Mouse (Mus musculus): ENCODE measurements around the gene Dydc1. TPM values are rescaled to one million over a fixed set of nuclear protein-coding genes. Genes with fewer than 3 reads are reported as not detected.

Dydc1 gene
- polyA plus RNA-seq, 1 experiment from 2014 or later = not detected

- ATAC-seq (no peak), DNase-seq (ENCODE audit: low read depth, low spot score) (no peak)
- in situ Hi-C loops (cut with MboI; ENCODE audit: low pct_unique_long_range_greater_than_20kb) = no loop called here
- peaks cover 37% of the 10 kb centered on the region for H3K27me3 ChIP-seq
- ChIA-PET CTCF (interaction anchor here (0.7 kb wide), 1 partner anchor 10 kb away, joined by 3 read pairs; no protein-coding TSS in a partner anchor), POLR2A (no interaction called here)
- no peak for TF ChIP-seq CTCF (IDR thresholded peaks at IDR 0.05)
Measured at GRCm38 (mm10) chr14:41096296-41096860, 23.7 kb downstream of the Dydc1 start.

- no peak for TF ChIP-seq CTCF (IDR thresholded peaks at IDR 0.05)
- peaks cover 53% of the 10 kb centered on the region for H3K27me3 ChIP-seq
- POLR2A ChIA-PET = no interaction called here
- in situ Hi-C loops (cut with MboI; ENCODE audit: low pct_unique_long_range_greater_than_20kb) = no loop called here
- ATAC-seq (no peak), DNase-seq (ENCODE audit: low read depth, low spot score) (no peak)
- CTCF ChIA-PET = interaction anchor here (1.1 kb wide), 1 partner anchor 29 kb away, joined by 4 read pairs; no protein-coding TSS in a partner anchor
Measured at GRCm38 (mm10) chr14:41098726-41099125, 26.0 kb downstream of the Dydc1 start.

DNA sequence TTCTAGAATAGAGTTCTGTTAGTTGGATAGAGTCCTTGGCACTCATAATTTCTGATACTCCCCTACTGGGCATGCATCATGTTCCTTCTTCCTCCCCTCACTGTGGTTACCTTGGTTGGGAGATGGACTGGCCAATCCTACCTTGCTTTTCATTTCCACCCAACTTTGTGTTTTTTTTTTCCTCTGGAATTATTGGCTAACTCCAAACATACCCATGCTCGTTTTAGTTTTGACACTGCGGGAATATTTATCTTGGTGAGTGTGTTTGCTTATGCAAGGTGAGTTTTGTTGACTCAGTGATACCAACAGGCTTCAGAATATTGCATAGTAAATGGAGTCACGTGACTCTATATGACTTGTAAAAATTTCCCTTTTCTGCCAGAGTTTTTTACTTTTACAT, 28.0 kb downstream of the Dydc1 start:
- peaks cover 47% of the 10 kb centered on the region for H3K27me3 ChIP-seq
- no peak for TF ChIP-seq CTCF (IDR thresholded peaks at IDR 0.05)
- DNase-seq (ENCODE audit: low read depth, low spot score) (no peak), ATAC-seq (no peak)
- ChIA-PET POLR2A (no interaction called here), CTCF (no interaction called here)
- in situ Hi-C loops (cut with MboI; ENCODE audit: low pct_unique_long_range_greater_than_20kb) = no loop called here

- TF ChIP-seq CTCF (IDR thresholded peaks at IDR 0.05) = no peak
- POLR2A ChIA-PET = no interaction called here
- no peak for ATAC-seq
Measured at GRCm38 (mm10) chr14:41101242-41101641, 28.5 kb downstream of the Dydc1 start.

GRCm38 (mm10) chr14:41102269-41102668, 29.6 kb downstream of the Dydc1 start:
- POLR2A ChIA-PET = no interaction called here

More at GRCm38 (mm10) chr14:41101242-41101641, 28.5 kb downstream of the Dydc1 start:
- peaks cover 42% of the 10 kb centered on the region for H3K27me3 ChIP-seq
- CTCF ChIA-PET = no interaction called here
- DNase-seq (ENCODE audit: low read depth, low spot score) = no peak
- in situ Hi-C loops (cut with MboI; ENCODE audit: low pct_unique_long_range_greater_than_20kb) = no loop called here

DNA sequence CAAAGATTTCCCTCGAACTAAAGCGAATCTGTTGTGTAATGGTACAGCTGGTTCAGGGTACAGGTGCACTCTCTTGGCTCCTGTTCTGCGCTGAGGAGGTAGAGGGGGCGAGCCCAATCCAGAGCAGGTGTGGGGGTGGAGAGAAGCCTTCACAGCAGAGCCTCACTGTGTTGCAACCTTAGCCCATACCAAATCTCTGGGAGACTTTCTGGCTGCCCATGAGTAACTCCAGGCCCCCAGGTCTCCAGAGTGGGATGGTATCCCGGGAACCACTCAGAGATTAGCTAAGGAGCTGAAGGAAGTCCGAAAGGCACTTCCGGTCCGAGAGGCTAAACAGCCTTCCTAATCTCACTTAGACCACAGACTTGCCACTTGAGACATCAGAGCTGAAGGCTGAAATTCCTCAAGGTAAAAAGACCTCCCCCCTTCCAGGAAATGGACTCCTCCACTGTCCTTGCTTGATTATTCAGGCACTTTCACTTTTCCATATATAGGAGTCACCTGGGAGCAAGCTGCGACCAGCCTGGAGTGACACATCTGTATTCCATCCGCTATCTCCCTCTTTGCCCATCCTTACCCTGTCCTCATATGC, 32.2 kb downstream of the Dydc1 start, which contains the start of gene Mat1a:
Mat1a (plus strand) TSS at position 183 of the 592 bp plus-strand sequence.
- ChIA-PET CTCF (interaction anchor here (2.4 kb wide), 1 partner anchor 11 kb away, joined by 7 read pairs; no protein-coding TSS in a partner anchor), POLR2A (interaction anchor here (0.6 kb wide), 1 partner anchor 420 kb away, joined by 4 read pairs; no protein-coding TSS in a partner anchor)
- no peak for TF ChIP-seq CTCF (IDR thresholded peaks at IDR 0.05)
- in situ Hi-C loops (cut with MboI; ENCODE audit: low pct_unique_long_range_greater_than_20kb) = no loop called here
- peaks cover 57% of the 10 kb centered on the region for H3K27me3 ChIP-seq
- DNase-seq (ENCODE audit: low read depth, low spot score) (no peak), ATAC-seq (no peak)

More at GRCm38 (mm10) chr14:41102269-41102668, 29.6 kb downstream of the Dydc1 start:
- H3K27me3 ChIP-seq = peaks cover 39% of the 10 kb centered on the region
- no peak for TF ChIP-seq CTCF (IDR thresholded peaks at IDR 0.05)
- CTCF ChIA-PET = interaction anchor here (0.7 to 1.8 kb wide), 3 partner anchors 8 to 1484 kb away, joined by 3 to 5 read pairs (median 3); no protein-coding TSS in a partner anchor
- ATAC-seq (no peak), DNase-seq (ENCODE audit: low read depth, low spot score) (no peak)
- in situ Hi-C loops (cut with MboI; ENCODE audit: low pct_unique_long_range_greater_than_20kb) = no loop called here

GRCm38 (mm10) chr14:41111031-41111668, 38.4 kb downstream of the Dydc1 start:
- POLR2A ChIA-PET = no interaction called here
- in situ Hi-C loops (cut with MboI; ENCODE audit: low pct_unique_long_range_greater_than_20kb) = no loop called here
- ATAC-seq (no peak), DNase-seq (ENCODE audit: low read depth, low spot score) (no peak)
- CTCF ChIA-PET = interaction anchor here (1.0 kb wide), 1 partner anchor 54 kb away, joined by 3 read pairs; no protein-coding TSS in a partner anchor
- no peak for TF ChIP-seq CTCF (IDR thresholded peaks at IDR 0.05)
- H3K27me3 ChIP-seq = peaks cover 41% of the 10 kb centered on the region

GRCm38 (mm10) chr14:41112944-41113343, 40.2 kb downstream of the Dydc1 start:
- DNase-seq (ENCODE audit: low read depth, low spot score) = no peak
- ChIA-PET CTCF (no interaction called here), POLR2A (no interaction called here)
- peaks cover 45% of the 10 kb centered on the region for H3K27me3 ChIP-seq
- in situ Hi-C loops (cut with MboI; ENCODE audit: low pct_unique_long_range_greater_than_20kb) = no loop called here
- no peak for TF ChIP-seq CTCF (IDR thresholded peaks at IDR 0.05)
- no peak for ATAC-seq

GRCm38 (mm10) chr14:41116271-41116670, 43.6 kb downstream of the Dydc1 start:
- in situ Hi-C loops (cut with MboI; ENCODE audit: low pct_unique_long_range_greater_than_20kb) = no loop called here
- DNase-seq (ENCODE audit: low read depth, low spot score) = no peak
- no peak for TF ChIP-seq CTCF (IDR thresholded peaks at IDR 0.05)
- peaks cover 35% of the 10 kb centered on the region for H3K27me3 ChIP-seq
- ChIA-PET POLR2A (no interaction called here), CTCF (interaction anchor here (1.1 kb wide), 1 partner anchor 14 kb away, joined by 5 read pairs; no protein-coding TSS in a partner anchor)
- ATAC-seq = no peak

DNA sequence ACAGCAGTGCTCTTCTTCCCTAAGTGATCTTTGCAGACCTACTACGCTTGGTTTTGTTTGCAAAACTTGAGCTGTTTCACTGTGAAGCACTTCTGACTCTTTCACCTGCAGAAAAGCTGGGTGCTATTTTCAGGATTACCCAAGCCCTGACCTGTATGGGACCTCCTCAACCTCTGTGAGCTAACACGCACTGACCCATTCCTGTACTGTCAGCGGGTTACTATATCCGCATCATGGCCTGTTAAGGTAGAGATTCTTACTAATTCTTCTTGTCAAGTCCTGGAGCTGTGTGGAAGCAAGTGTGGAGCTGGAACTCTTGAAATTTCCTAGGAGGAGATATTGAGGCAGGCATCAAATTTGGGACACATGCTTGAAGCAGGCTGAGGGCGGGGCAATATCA, 52.0 kb downstream of the Dydc1 start:
- peaks cover 50% of the 10 kb centered on the region for H3K27me3 ChIP-seq
- ChIA-PET POLR2A (interaction anchor here (0.6 kb wide), 1 partner anchor 81 kb away, joined by 4 read pairs; no protein-coding TSS in a partner anchor), CTCF (no interaction called here)
- ATAC-seq (no peak), DNase-seq (ENCODE audit: low read depth, low spot score) (no peak)
- no peak for TF ChIP-seq CTCF (IDR thresholded peaks at IDR 0.05)
- in situ Hi-C loops (cut with MboI; ENCODE audit: low pct_unique_long_range_greater_than_20kb) = no loop called here

DNA sequence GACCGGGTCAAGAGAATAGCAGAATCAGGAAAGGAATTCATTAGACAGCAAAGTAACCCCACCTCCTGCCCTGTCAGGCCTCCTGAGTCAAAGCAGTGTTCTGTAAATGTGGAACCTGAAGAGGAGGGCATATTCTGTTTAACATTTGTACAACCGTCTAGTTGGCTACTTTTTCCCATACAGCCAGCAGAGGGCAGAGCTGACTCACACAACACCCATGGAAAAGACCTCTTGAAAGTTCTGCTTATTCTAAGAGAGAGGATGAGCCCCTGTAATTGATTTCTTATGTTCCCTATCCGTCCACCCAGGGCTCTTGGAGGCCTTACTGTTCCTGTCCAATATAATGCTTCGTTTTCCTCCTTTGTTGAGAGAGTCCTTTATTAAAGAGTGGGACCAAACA, 55.3 kb downstream of the Dydc1 start:
- ATAC-seq (no peak), DNase-seq (ENCODE audit: low read depth, low spot score) (no peak)
- CTCF ChIA-PET = interaction anchor here (1.1 kb wide), 1 partner anchor 29 kb away, joined by 4 read pairs; no protein-coding TSS in a partner anchor
- in situ Hi-C loops (cut with MboI; ENCODE audit: low pct_unique_long_range_greater_than_20kb) = no loop called here
- peaks cover 63% of the 10 kb centered on the region for H3K27me3 ChIP-seq
- POLR2A ChIA-PET = no interaction called here
- TF ChIP-seq CTCF (IDR thresholded peaks at IDR 0.05) = peak; percentile 67
